Mouse (Mus musculus) heart, embryonic 12.5 days (tissue): ENCODE measurements at regions not wholly inside any gene's neighbourhood (a gene's known extent, or its start where the extent isn't known, plus 50 kb on each side); places are given as distances from the start of the nearest gene placed in this dataset.

Experiments
- ATAC-seq: fragments of 200-750 bp; cut with Nextera tagmentation; 2 replicates; pipeline ENCODE4 v1.8.0; 2017; ENCODE audit warnings: moderate TSS enrichment, moderate library complexity; ENCODE audit not compliant: insufficient number of reproducible peaks, low FRiP score
- H3K27ac ChIP-seq: fragments of 300-500 bp; sonication (generic); 2 replicates; pipeline ENCODE4 v1.5.1; 2016; ENCODE audit warnings: mild to moderate bottlenecking, moderate library complexity; ENCODE audit not compliant: poor library complexity, severe bottlenecking
- H3K27me3 ChIP-seq: fragments of 300-500 bp; sonication (generic); replicated peaks from 2 replicates; pipeline ENCODE4 v1.6.1; 2016; ENCODE audit warnings: mild to moderate bottlenecking, moderate library complexity
- H3K36me3 ChIP-seq: fragments of 300-500 bp; sonication (generic); 2 replicates; pipeline ENCODE4 v1.6.1; 2016; ENCODE audit warnings: mild to moderate bottlenecking, moderate library complexity
- H3K4me1 ChIP-seq: fragments of 300-500 bp; sonication (generic); replicated peaks from 2 replicates; pipeline ENCODE4 v1.6.1; 2016; ENCODE audit warnings: mild to moderate bottlenecking
- H3K4me2 ChIP-seq: fragments of 300-500 bp; sonication (generic); 2 replicates; pipeline ENCODE4 v1.6.1; 2016; ENCODE audit warnings: mild to moderate bottlenecking, moderate library complexity
- H3K4me3 ChIP-seq: fragments of 300-500 bp; sonication (generic); 2 replicates; pipeline ENCODE4 v1.5.1; 2016; ENCODE audit warnings: mild to moderate bottlenecking
- H3K9ac ChIP-seq: fragments of 300-500 bp; sonication (generic); 2 replicates; pipeline ENCODE4 v1.6.1; 2016; ENCODE audit warnings: mild to moderate bottlenecking, moderate library complexity
- H3K9me3 ChIP-seq: fragments of 300-500 bp; sonication (generic); replicated peaks from 2 replicates; pipeline ENCODE4 v1.6.1; 2016; ENCODE audit warnings: mild to moderate bottlenecking, moderate library complexity
- WGBS: fragments of 180-500 bp; shearing (Covaris S2); methylation state at CpG from one replicate; pipeline ENCODE4 v1.1.7; 2016; 5-methylcytosine and 5-hydroxymethylcytosine counted together

GRCm38 (mm10) chr13:44608286-44608675 lies 121.0 kb upstream of the Jarid2 start:
- no peak overlapping the region for H3K4me3 ChIP-seq
- H3K4me2 ChIP-seq, result no peak overlapping the region
- ATAC-seq, result no peak
- WGBS, result 81% methylated on average over 3 of the region's 3 CpGs
- no peaks in the 10 kb centered on the region for H3K27me3 ChIP-seq
- no peaks in the 10 kb centered on the region for H3K9me3 ChIP-seq
- no peak overlapping the region for H3K9ac ChIP-seq
- peaks cover 20% of the 10 kb centered on the region for H3K4me1 ChIP-seq
- no peaks in the 10 kb centered on the region for H3K36me3 ChIP-seq
- no peak overlapping the region for H3K27ac ChIP-seq

DNA sequence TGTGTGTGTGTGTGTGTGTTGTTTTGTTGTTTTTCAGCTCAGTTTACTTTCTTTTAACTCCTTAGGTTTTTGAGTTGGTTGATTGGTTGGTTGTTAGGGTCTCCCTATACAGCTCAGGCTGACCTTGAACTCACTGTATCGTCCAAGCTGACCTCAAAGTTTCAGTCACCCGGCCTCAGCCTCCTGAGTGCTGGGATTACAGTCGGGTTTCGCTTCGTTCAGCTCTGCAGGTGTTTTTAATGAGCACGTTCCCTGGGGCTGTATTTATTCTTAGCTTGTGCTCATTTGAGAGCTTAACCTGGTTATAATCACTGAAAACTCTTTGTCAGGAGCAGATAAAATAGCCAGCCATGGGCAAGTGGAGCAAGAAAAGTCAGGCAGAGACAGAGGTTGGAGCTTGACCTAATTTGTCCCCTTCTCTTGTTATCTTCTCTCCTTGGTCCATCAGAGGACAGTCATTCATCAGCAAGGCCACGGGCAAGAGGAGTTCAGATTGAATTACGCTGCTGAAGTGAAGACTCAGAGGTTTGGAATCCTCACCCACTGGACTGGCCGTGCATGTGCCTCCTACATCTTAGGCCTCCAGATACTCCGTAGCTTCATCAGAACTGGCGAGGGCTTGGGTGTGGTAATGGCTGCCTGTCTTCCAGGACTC lies 120.5 kb upstream of the Jarid2 start:
- Histone ChIP-seq H3K9me3 (no peaks in the 10 kb centered on the region), H3K4me3 (no peak overlapping the region), H3K27me3 (no peaks in the 10 kb centered on the region), H3K9ac (no peak overlapping the region), H3K27ac (peak overlapping the region; percentile 28; the same call in 1 of the 2 replicates), H3K4me2 (no peak overlapping the region), H3K36me3 (no peaks in the 10 kb centered on the region), H3K4me1 (peaks cover 20% of the 10 kb centered on the region)
- WGBS, result 41% methylated on average over 11 of the region's 11 CpGs
- no peak for ATAC-seq

- Histone ChIP-seq H3K27me3 (no peaks in the 10 kb centered on the region), H3K4me2 (no peak overlapping the region), H3K36me3 (no peaks in the 10 kb centered on the region), H3K4me3 (no peak overlapping the region), H3K27ac (0 out of 2 replicates have a peak overlapping the region, but pooled peaks have one; percentile 28), H3K9ac (no peak overlapping the region), H3K4me1 (peaks cover 20% of the 10 kb centered on the region), H3K9me3 (no peaks in the 10 kb centered on the region)
- no peak for ATAC-seq
- WGBS, result 87% methylated on average over 5 of the region's 5 CpGs
These were observed 119.7 kb upstream of the Jarid2 start for GRCm38 (mm10) chr13:44609606-44610005.

GRCm38 (mm10) chr13:44615696-44616095 lies 113.6 kb upstream of the Jarid2 start:
- H3K27me3 ChIP-seq, result no peaks in the 10 kb centered on the region
- WGBS, result 70% methylated on average over 8 of the region's 8 CpGs
- no peaks in the 10 kb centered on the region for H3K9me3 ChIP-seq
- no peaks in the 10 kb centered on the region for H3K36me3 ChIP-seq
- H3K4me1 ChIP-seq, result no peaks in the 10 kb centered on the region
- H3K4me2 ChIP-seq, result no peak overlapping the region
- H3K9ac ChIP-seq, result no peak overlapping the region
- no peak overlapping the region for H3K27ac ChIP-seq
- ATAC-seq, result no peak
- no peak overlapping the region for H3K4me3 ChIP-seq

- Histone ChIP-seq H3K27me3 (no peaks in the 10 kb centered on the region), H3K27ac (no peak overlapping the region), H3K4me3 (no peak overlapping the region), H3K4me2 (no peak overlapping the region), H3K9ac (no peak overlapping the region), H3K9me3 (no peaks in the 10 kb centered on the region), H3K4me1 (peaks cover 13% of the 10 kb centered on the region), H3K36me3 (no peaks in the 10 kb centered on the region)
- WGBS, result 67% methylated on average over 3 of the region's 3 CpGs
- ATAC-seq, result no peak
These were observed 110.9 kb upstream of the Jarid2 start for GRCm38 (mm10) chr13:44618368-44618767.

GRCm38 (mm10) chr13:44622661-44623355 lies 106.5 kb upstream of the Jarid2 start:
- H3K9ac ChIP-seq, result no peak overlapping the region
- peak overlapping the region; percentile 49 for H3K27ac ChIP-seq
- peak overlapping the region; percentile 8; the same call in 1 of the 2 replicates for H3K4me2 ChIP-seq
- no peaks in the 10 kb centered on the region for H3K36me3 ChIP-seq
- H3K4me3 ChIP-seq, result no peak overlapping the region
- 0 out of 2 replicates have a peak, but pooled peaks have one; percentile 29 for ATAC-seq
- H3K4me1 ChIP-seq, result peaks cover 50% of the 10 kb centered on the region
- H3K9me3 ChIP-seq, result no peaks in the 10 kb centered on the region
- H3K27me3 ChIP-seq, result no peaks in the 10 kb centered on the region
- WGBS, result 23% methylated on average over 12 of the region's 12 CpGs

GRCm38 (mm10) chr13:44624716-44625115 lies 104.6 kb upstream of the Jarid2 start:
- Histone ChIP-seq H3K4me1 (peaks cover 52% of the 10 kb centered on the region), H3K9me3 (no peaks in the 10 kb centered on the region), H3K36me3 (no peaks in the 10 kb centered on the region), H3K27me3 (no peaks in the 10 kb centered on the region), H3K4me2 (no peak overlapping the region), H3K4me3 (no peak overlapping the region), H3K9ac (no peak overlapping the region), H3K27ac (peak overlapping the region; percentile 31; the same call in 1 of the 2 replicates)
- 50% methylated on average over 13 of the region's 13 CpGs for WGBS
- ATAC-seq, result no peak

DNA sequence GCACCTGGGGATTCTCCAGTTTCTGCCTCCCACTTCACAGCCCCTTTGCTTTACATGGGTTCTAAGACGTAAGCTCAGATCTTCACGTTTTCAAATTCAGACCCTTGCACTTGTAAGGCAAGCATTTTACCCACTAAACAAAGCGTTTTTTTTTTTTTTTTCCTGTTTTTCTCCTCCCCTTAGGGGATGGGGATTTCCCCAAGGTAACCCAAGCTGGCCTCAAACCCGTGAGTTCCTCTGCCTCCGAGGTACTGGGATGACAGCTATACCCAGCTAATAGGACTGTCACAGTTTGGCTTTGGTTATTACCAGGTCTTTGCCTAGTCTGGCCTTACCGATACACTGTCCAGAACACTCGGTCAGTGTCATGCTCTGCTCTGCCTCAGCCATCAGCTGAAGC lies 103.5 kb upstream of the Jarid2 start:
- no peaks in the 10 kb centered on the region for H3K27me3 ChIP-seq
- WGBS, result 50% methylated on average over 7 of the region's 7 CpGs
- peaks cover 62% of the 10 kb centered on the region for H3K4me1 ChIP-seq
- H3K36me3 ChIP-seq, result no peaks in the 10 kb centered on the region
- H3K4me3 ChIP-seq, result no peak overlapping the region
- H3K4me2 ChIP-seq, result no peak overlapping the region
- no peak overlapping the region for H3K9ac ChIP-seq
- no peak overlapping the region for H3K27ac ChIP-seq
- H3K9me3 ChIP-seq, result no peaks in the 10 kb centered on the region
- no peak for ATAC-seq

DNA sequence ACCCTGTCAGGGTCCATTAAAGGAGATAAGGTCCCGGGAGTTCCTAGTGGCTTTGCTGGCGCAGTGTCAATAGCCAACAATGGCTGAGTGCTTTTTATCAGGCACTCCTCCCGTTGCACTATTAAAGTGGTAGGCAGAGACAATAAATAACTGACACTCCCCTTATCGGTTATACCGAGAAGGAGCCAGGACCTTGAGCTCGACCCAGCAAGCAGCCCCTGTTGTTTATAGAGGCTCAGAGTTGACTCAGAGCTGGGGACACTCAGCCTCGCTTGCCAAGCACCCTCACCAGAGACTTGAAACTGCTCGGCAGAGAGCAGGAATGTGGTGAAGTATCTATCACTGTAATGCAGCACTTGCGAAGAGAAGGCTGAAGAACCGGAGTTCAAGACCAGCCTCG lies 102.5 kb upstream of the Jarid2 start:
- 0 out of 2 replicates have a peak, but pooled peaks have one; percentile 51 for ATAC-seq
- WGBS, result 13% methylated on average over 11 of the region's 11 CpGs

DNA sequence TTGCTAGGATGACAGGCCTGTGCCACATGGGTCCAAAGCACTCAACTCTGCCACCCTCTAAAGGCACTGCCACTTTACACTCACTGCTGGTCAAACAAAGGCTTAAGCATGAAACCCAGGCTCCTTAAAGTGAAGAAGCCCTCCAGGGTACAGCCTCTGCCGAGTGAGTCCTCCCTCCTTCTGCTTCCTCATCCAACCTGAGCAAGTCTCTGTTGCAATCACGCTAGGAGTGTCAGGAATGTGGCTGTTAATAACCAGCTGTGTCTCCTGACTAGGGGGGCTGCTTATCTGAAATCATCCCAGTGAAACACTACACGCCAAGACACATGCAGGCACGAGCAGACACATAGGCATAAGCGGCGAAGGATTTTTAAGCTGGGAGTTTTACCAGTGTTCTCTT lies 99.2 kb upstream of the Jarid2 start:
- 26% methylated on average over 6 of the region's 6 CpGs for WGBS
- Histone ChIP-seq H3K4me2 (peak overlapping the region; percentile 0; the same call in 1 of the 2 replicates), H3K9me3 (no peaks in the 10 kb centered on the region), H3K27ac (peak overlapping the region; percentile 40; the same call in 1 of the 2 replicates), H3K9ac (no peak overlapping the region), H3K36me3 (no peaks in the 10 kb centered on the region), H3K27me3 (no peaks in the 10 kb centered on the region), H3K4me1 (peaks cover 39% of the 10 kb centered on the region), H3K4me3 (no peak overlapping the region)
- no peak for ATAC-seq

More for the DNA sequence above, 102.5 kb upstream of the Jarid2 start:
- Histone ChIP-seq H3K4me2 (peak overlapping the region; percentile 5; the same call in 1 of the 2 replicates), H3K27me3 (no peaks in the 10 kb centered on the region), H3K4me1 (peaks cover 62% of the 10 kb centered on the region), H3K9me3 (no peaks in the 10 kb centered on the region), H3K36me3 (no peaks in the 10 kb centered on the region), H3K9ac (no peak overlapping the region), H3K4me3 (no peak overlapping the region), H3K27ac (peak overlapping the region; percentile 53; the same call in 1 of the 2 replicates)

DNA sequence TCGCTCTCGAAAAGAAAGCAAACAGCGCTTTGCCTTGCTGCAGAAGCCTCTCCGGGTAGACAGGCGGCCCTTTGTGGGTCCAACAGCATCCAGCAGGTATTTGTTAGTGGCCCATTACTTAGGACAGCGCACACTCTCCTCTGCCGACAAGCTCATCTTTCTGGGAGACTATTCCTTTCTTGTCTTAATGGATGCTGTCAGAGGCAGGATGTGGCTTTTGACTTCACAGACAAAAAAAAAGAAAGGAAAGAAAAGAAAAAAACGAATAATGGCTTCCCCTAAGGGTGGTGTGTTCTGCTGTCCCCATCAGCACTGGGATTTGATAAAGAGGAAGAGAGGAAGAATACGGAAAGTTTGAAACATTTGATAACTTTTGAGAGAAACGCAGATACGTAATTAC lies 94.7 kb upstream of the Jarid2 start:
- Histone ChIP-seq H3K4me3 (no peak overlapping the region), H3K4me2 (peak overlapping the region; percentile 61), H3K9me3 (no peaks in the 10 kb centered on the region), H3K27ac (no peak overlapping the region), H3K36me3 (no peaks in the 10 kb centered on the region), H3K9ac (no peak overlapping the region), H3K4me1 (peaks cover 25% of the 10 kb centered on the region), H3K27me3 (no peaks in the 10 kb centered on the region)
- 23% methylated on average over 11 of the region's 11 CpGs for WGBS
- ATAC-seq, result no peak
